13 mouse cellular contexts compared by ENCODE assay signal in the genomic region with DNA sequence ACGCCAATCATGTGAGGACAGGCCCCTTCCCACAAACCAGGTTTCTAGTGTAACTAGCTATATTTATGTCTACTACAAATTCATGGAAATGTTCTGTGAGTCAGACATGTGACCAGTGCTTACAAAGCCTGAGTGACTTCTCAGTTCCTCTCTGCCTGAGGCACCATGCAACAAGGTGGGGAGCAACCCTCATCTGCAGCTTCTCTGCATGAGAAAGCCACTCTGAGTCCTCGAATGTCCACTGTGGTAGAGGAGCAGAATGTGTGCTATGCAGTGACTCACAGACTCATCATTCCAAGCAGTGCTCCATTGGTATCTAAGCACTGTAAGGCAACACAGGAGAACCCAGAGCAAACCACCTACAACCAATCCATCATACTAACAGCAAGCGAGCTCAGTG.
DNase-seq lines count a peak whose midpoint lies in the region; ATAC-seq lines count a peak whose summit lies in the region.
"Had no signal": no experiment of that assay in that cellular context is flagged by ENCODE, and none has a peak within 500 bp of the region (broad histone marks: within the 10 kb centered on the region; RNA-seq: fewer than 3 reads in every experiment).

No protein-coding gene starts in this region.

- peak; percentile 71 for ATAC-seq in granulocyte monocyte progenitor cell, adult 5-6 weeks (replicated peaks; ENCODE audit: poor library complexity, severe bottlenecking)
- peak; percentile 62 for ATAC-seq in neutrophil, adult 5-6 weeks (ENCODE audit: extremely low read depth, insufficient number of reproducible peaks, low FRiP score, poor library complexity, severe bottlenecking)
- ATAC-seq: forebrain, postnatal 0 days had no signal

- peak; percentile 44 for DNase-seq in lung, postnatal 36 days
- DNase-seq in lung, postnatal 10 days, result no peak
- peak; percentile 53 for DNase-seq in Muller cell, postnatal 12 days (ENCODE audit: inconsistent ontology term)
- DNase-seq in layer of hippocampus, postnatal 14 days (ENCODE audit: low spot score in 2 of 2), result no peak
- no peak for DNase-seq in layer of hippocampus, adult 9-11 months
- no peak for DNase-seq in adrenal gland, postnatal 14 days
- DNase-seq: cerebellum, postnatal 25 days; forebrain, postnatal 0 days; left cerebral cortex, postnatal 4 days; lung, adult 18-20 months; thymus, postnatal 25 days had no signal

Comparison
In these comparisons a context has a peak if more than half of its experiments do, and no peak if none do; other contexts are left out.
1. DNase-seq: peak in lung, postnatal 36 days (single experiment) and Muller cell, postnatal 12 days (single experiment); none in lung, postnatal 10 days (single experiment), layer of hippocampus, postnatal 14 days (0 of 2), layer of hippocampus, adult 9-11 months (single experiment) and adrenal gland, postnatal 14 days (single experiment).